Mouse (Mus musculus): Measurements from ENCODE around the gene Atp5f1.
"Not testable (repeated sequence)": the region's sequence is repeated elsewhere in the genome, so short reads cannot be mapped to it uniquely, and the experiment has no call there.

Atp5f1 gene

DNA sequence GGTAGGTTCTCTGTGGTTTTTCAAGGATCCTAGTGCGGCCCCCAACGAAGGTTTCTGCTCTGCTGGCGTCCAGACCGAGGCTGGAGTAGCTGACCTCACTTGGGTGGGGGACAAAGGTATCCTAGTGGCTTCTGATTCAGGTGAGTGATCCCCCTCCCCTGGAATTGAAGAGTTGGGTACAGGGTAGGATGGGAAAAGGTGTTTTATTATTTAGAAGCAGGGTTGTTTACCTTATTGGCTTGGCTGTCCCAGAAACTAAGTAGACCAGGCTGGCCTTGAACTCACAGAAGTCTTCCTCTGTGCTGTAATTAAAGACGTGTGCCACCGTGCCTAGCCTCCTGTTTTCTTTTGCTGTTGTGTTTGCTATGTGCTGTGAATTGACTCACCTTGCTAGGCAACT, at the start of gene Atp5f1:
Gene Atp5f1 (minus strand): TSS at position 101 of the 400 bp plus-strand sequence.
- no peak for DNase-seq

- not testable (repeated sequence) for DNase-seq
Observed at GRCm38 (mm10) chr3:106003360-106003759, 43.5 kb upstream of the Atp5f1 start.

- DNase-seq = peak; percentile 28
Observed at GRCm38 (mm10) chr3:106001416-106002370, 41.8 kb upstream of the Atp5f1 start.

DNA sequence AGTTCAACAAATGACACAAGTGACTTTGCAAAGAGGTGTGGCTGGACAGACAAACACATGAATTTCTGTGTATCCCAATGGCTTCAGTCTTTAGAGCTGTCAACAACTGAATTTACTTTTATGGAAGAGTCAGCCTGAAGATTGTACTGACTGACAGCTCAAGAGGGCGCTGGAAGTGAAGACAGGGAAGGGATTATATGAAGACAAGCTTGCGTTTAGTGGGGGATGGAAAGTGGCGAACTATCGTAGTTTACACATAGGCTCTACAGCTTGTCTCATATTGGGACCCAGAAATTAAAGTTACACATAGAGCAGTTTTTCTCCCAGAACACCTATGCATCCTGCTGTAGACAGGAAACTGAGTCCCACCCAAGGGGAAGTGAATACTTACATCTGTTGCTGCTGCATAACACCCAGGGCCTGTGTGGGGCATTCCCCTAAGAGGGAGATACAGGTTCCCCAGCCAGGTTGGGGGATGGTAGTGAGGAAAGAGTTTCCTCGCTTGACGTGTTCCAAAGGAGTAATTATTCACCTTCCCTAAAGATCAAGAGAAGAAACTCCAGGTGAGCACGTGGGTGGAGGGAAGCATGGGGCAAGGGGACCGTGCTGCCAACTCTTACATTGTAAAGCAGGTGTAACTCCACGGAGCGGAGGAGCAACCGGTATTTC, 40.9 kb upstream of the Atp5f1 start:
- DNase-seq = no peak

- DNase-seq = no peak
Observed at GRCm38 (mm10) chr3:105994730-105995129, 34.8 kb upstream of the Atp5f1 start.

DNA sequence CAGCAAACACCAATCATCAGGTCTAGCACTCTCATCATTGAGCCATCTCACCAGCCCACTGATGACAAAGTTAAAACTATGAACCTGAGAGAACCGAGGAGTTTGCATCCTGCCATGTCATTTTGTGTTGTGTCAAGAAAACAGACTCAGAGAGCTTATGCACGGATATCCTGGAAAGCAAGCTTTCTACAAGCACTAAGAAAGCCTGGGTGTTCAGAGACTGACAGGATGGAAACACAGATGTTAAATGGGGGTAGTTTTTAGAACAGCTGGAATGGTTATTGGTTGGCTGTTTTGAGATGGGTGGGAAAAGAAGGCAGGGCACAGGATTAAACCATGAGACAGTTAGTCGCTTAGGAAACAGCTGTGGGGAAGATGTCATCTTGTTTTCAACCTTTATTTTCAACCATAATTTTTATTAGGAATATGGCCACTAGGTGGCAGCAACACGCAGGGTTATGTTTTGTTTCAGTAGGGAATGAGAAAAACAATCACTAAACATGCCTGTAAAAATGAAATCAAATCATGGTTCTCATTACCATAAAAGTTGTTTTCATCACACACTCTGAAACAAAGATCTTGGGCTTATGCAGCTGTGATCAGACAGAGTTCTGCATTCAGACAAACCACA, 31.9 kb upstream of the Atp5f1 start:
- no peak for DNase-seq

DNA sequence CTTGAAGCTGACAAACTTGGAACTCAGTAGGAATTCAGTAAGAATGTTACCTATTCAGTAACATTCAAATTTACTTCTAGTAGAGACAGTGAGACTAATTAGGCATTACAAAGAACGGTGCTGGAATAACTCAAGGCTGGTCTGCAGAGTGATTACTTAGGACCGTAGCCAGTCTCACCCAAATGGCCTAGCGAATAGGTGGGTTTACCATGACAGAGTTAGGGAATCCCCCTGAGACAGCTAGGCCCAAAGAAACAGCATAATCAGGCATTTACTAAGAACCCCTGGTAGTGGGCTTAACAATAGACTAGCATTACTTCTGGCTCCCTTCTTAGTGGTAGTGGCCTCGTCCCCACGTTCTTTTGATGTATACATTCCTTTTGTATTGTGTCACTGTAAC, 29.7 kb upstream of the Atp5f1 start:
- DNase-seq = not testable (repeated sequence)

DNA sequence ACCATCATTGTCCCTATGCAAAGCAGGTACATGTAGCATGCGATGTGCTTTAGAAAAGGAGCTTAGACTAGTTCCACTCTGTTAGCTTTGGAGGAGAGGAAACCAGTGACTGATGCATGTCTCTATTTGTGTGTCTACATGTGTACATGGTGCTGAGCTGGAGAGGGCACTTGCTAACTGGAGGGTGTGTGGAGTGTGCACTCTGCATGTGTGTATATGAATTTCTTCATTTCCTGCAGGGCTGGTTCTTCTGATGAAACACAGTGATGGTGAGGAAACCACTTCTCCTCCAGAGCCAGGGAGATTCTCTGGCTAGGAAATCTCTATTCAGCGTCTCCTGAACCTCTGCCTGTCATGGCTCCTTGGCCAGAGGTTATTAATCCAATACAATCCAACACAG, 14.3 kb upstream of the Atp5f1 start:
- no peak for DNase-seq

DNA sequence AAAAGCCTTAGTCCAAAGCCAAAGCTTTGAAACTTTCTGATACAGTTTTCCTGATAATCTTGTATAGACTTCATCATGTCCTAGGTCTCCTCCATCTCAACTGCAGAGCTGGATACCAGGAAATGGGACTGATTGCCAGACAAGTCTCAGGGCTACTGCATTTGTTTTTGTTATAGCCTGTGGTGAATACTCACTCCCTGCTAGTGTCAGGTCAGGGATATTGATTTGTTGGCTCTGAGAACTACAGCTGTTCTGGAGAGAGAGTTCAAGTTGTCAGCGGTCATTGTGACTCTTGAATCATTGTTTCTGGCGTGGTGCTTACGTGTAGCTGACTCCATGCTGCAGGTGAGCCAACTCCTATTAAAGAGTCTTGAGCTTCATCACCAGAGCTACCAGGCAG, 13.5 kb upstream of the Atp5f1 start, which contains the start of gene Ovgp1:
Gene Ovgp1 (plus strand): TSS at position 301 of the 400 bp plus-strand sequence.
- no peak for DNase-seq

DNA sequence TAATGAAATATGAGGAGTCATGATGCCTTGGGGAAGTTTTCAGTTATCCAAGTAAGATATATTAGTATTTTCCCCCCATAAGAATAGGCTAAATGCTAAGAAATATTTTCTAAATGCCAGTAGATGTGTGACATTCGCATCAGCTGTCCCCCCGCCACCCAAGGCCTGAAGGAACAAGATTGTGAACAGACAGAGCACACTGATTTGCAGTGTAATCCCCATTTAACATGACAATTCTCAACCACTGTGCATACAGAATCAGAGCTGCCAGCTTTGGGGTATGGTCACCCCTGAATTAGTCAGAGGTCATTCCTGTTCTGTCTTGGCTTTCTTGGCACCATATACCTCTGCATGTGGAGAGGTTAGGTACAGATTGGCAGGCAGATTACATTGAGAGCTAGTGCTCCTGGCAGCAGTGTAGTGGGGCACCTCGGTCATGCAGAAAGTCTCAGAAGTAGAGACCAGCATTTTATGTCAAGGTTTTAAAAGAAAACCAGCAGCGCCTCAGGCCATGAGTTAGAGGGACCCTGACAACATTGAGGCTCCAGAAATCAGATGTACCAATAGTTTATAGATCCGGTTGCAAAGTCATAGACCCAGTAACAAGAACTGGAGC, 12.0 kb upstream of the Atp5f1 start:
- DNase-seq = no peak

DNA sequence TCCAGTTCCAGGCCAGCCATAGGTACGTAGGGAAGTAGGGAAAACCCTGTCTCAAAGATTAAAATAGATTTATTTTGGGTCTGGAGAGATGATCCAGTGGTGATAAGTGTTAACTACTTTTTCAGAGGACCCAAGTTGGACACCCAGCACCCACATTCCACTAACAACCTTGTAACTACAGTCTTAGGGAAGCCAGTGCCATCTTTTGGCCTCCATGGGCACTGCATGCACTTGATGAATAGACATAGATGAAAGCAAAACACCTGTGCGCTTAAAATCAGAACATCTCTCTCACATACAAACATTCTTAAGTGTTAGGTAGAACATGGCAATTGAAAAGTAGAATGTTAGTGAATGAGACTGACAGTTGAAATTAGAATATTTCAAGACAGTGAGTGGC, 801 bp upstream of the Atp5f1 start:
- no peak for DNase-seq

DNA sequence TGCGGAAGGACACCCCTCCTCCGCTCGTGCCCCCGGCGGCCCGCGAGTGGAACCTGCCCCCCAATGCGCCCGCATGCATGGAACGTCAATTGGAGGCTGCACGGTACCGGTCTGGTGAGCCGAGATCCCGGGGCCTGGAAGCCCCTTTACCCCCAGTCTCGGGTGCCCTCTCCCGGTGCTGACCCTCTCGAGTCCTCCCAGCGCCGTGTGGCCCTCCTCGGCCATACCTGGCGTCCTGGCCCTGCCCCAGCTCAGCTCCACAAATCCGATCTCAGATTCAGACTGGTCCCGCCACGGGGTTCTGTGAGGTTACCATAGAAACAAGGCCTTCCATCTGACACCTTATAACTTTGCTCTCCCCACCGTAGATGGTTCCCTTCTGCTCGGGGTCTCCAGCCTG, 314 bp downstream of the Atp5f1 start:
- no peak for DNase-seq

- DNase-seq = peak; percentile 96
Observed at GRCm38 (mm10) chr3:105958974-105959580, 822 bp downstream of the Atp5f1 start, which contains the start of gene Wdr77. Gene Wdr77 (plus strand): TSS chr3:105959369.

GRCm38 (mm10) chr3:105958204-105958603, 1.7 kb downstream of the Atp5f1 start:
- DNase-seq = no peak

GRCm38 (mm10) chr3:105957235-105957634, 2.7 kb downstream of the Atp5f1 start:
- no peak for DNase-seq

- no peak for DNase-seq
Observed at GRCm38 (mm10) chr3:105951348-105951747, 8.6 kb downstream of the Atp5f1 start.

DNA sequence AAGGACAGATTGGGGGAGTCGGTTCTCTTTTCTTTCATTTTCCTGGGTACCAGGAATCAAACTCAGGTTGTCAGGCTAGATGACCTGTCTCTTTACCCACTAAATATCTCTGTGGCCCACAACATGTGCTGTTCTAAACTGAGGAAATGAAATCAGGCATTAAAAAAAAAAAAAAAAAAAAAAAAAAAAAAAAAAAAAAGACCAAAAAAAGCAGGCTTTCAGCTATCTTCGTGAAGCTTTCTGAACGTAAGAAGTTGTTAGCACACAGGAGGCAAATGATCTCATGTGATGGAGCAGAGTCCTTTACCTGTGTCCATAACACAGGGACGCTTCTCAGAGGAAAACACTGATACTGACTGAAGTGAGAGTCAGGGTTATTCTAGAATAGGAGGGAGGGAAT, 23.8 kb downstream of the Atp5f1 start:
- DNase-seq = no peak

DNA sequence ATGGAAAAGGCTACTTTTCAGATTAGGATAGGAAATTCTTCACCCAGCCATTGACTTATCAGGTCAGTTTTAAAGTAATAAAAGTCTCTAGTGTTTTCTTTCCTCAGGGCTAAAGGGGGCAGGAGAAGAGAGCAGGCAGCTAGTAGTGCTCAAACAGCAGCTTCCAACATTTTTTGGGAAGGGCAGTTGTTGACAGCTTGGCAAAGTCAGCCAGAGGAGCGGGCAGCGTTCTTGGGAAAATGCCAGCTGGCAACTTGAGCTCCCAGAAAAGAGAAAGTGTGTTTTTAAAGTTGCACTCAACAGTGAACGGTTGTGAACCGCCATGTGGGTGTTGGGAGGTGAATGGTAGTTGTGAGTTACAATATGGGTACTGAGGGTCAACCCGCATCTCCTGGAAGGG, 24.9 kb downstream of the Atp5f1 start:
- no peak for DNase-seq

DNA sequence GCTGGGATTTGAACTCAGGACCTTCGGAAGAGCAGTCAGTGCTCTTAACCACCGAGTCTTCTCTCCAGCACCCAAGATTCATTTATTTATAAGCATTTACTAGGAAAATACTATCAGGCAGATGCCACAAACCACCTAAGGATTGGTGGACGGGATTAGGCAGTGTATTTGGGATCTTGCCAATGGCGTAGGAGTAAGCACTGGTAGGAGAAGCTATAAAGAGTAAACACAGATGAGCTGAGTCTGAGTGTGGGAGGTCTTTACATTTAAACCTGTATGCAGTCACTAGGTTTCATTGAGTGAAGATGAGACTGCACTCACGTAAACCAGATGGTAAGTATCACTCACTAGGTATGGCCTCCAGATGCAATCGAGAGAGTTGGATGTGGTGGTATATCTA, 26.0 kb downstream of the Atp5f1 start:
- no peak for DNase-seq

DNA sequence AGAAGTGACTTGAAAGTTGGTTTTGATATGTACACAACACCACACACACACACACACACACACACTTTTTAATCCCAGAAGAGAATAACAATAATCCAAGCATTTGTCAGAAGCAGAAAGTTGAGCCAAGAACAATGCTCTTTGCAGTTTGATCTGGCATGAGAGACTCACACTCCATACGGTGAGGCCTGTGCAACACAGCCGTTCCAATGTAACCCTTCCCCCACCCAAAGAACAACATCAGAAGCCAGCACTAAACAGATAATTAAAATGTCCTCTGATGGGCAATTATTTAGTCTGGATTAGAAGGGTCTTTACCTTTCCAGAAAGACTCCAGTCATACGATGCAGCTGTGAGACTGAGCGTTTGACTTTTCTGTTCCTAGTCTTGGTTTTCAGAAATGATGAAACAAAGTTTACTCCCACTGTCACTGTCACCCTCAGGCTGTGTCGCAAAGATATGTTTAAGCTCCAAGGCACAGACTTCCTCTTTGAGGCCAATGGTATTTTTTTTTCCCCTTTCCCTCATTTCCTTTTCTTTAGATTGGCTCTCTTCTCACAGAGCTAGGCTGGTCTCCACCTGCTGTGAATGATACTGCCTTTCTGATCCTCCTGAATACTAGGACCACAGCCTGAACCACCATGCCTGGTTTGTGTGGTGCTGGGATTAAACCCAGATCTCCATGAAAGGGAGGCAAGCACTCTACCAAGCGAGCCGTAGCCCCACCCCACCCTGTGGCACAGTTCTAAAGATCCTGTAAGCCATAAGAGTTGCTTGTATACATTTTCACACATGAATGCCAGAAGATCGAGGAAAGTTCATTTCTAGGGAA, 27.4 kb downstream of the Atp5f1 start, which contains the start of gene I830077J02Rik:
Gene I830077J02Rik (minus strand): TSS at position 425 of the 832 bp plus-strand sequence.
- DNase-seq = no peak

DNA sequence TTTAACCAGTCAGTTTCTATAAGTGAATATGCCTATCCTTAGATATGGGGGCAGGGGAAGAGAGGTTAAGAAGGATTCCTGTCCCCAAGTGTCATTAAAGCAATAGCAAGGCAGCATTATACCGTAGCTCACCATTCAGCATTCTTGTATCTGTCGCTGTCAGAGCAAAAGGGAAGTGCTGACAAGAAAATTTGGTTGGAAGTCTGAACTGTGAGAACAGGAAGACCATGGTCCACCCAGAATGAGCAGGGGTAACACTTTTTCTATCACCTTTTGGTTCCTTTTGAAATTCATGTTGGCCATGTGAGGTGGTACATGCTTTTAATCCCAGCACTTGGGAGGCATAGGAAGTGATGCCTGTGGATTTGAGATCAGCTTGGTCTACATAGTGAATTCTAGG, 28.8 kb downstream of the Atp5f1 start:
- DNase-seq = no peak

DNA sequence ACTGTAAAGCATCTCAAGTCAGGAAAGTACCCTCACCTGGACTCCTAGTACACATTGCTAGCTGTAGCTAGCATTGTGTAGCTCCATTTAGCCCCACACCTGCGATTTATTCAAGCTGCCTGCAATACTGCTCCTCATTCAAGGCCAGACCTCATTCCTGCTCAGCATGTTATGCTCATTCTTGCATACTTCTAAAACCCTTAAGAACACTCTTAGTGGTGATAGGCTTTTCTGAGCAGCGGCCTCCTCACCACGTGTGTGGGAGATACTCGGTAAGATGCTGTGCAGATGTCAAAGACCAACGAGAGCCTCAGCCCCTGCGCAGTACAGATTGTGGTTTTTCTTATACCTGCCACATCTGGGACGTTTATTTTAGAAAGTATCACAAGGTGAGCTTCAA, 30.1 kb downstream of the Atp5f1 start:
- no peak for DNase-seq
